ENCODE assay signal across 25 mouse cellular contexts in genomic region chr14:61128961-61129507, GRCm38 (mm10). TPM values are rescaled to one million over a fixed set of nuclear protein-coding genes. Genes with fewer than 3 reads are reported as not detected.
DNase-seq lines count a peak whose midpoint lies in the region; ATAC-seq lines count a peak whose summit lies in the region.
"Had no signal": no experiment of that assay in that cellular context is flagged by ENCODE, and none has a peak within 500 bp of the region (broad histone marks: within the 10 kb centered on the region; RNA-seq: fewer than 3 reads in every experiment).

No protein-coding gene starts in this region.

- H3K4me3 ChIP-seq in limb, embryonic 13.5 days = no peak overlapping the region
- no peak overlapping the region for H3K4me3 ChIP-seq in limb, embryonic 10.5 days
- H3K4me3 ChIP-seq in limb, embryonic 15.5 days = no peak overlapping the region
- H3K4me3 ChIP-seq: embryonic facial prominence, embryonic 13.5 days; erythroblast, embryonic 14.5 days; forebrain, embryonic 12.5 days; forebrain, embryonic 15.5 days; heart, adult 2 months; heart, embryonic 10.5 days; hindbrain, embryonic 12.5 days; hindbrain, embryonic 15.5 days; intestine, embryonic 15.5 days had no signal

- H3K27ac ChIP-seq in limb, embryonic 13.5 days = 0 out of 2 replicates have a peak overlapping the region, but pooled peaks have one; percentile 28
- H3K27ac ChIP-seq in limb, embryonic 10.5 days = no peak overlapping the region
- H3K27ac ChIP-seq in limb, embryonic 15.5 days = 0 out of 2 replicates have a peak overlapping the region, but pooled peaks have one; percentile 38
- H3K27ac ChIP-seq: embryonic facial prominence, embryonic 13.5 days; forebrain, embryonic 12.5 days; forebrain, embryonic 15.5 days; heart, adult 2 months; heart, embryonic 10.5 days; hindbrain, embryonic 12.5 days; hindbrain, embryonic 15.5 days; intestine, embryonic 15.5 days had no signal

- peak; percentile 7 for DNase-seq in gastrocnemius, postnatal 14 days
- no peak for DNase-seq in gastrocnemius, postnatal 36 days
- no peak for DNase-seq in limb, embryonic 10.5 days (ENCODE audit: low spot score)
- DNase-seq in frontal cortex, postnatal 25 days (ENCODE audit: low spot score in 2 of 2) = no peak
- no peak for DNase-seq in left cerebral cortex, postnatal 4 days
- DNase-seq: adrenal gland, adult 2 months; adrenal gland, postnatal 14 days; B cell, adult 2 months; cerebellum, adult 11 months; cerebellum, adult 2 months; cerebellum, adult 9-11 months; cerebellum, postnatal 25 days; gastrocnemius, postnatal 10 days; heart, adult 2 months had no signal

- H3K9ac ChIP-seq in limb, embryonic 13.5 days = no peak overlapping the region
- no peak overlapping the region for H3K9ac ChIP-seq in limb, embryonic 15.5 days
- H3K9ac ChIP-seq: embryonic facial prominence, embryonic 13.5 days; forebrain, embryonic 12.5 days; forebrain, embryonic 15.5 days; hindbrain, embryonic 12.5 days; hindbrain, embryonic 15.5 days; intestine, embryonic 15.5 days had no signal

- no peaks in the 10 kb centered on the region for H3K9me3 ChIP-seq in limb, embryonic 13.5 days
- H3K9me3 ChIP-seq in limb, embryonic 10.5 days (replicated peaks) = no peaks in the 10 kb centered on the region
- H3K9me3 ChIP-seq in limb, embryonic 15.5 days = no peaks in the 10 kb centered on the region
- H3K9me3 ChIP-seq: embryonic facial prominence, embryonic 13.5 days; forebrain, embryonic 12.5 days; forebrain, embryonic 15.5 days; heart, embryonic 10.5 days; hindbrain, embryonic 12.5 days; hindbrain, embryonic 15.5 days; intestine, embryonic 15.5 days had no signal

- no peaks in the 10 kb centered on the region for H3K36me3 ChIP-seq in limb, embryonic 13.5 days
- H3K36me3 ChIP-seq in limb, embryonic 10.5 days = no peaks in the 10 kb centered on the region
- no peaks in the 10 kb centered on the region for H3K36me3 ChIP-seq in limb, embryonic 15.5 days
- H3K36me3 ChIP-seq: embryonic facial prominence, embryonic 13.5 days; forebrain, embryonic 12.5 days; forebrain, embryonic 15.5 days; heart, embryonic 10.5 days; hindbrain, embryonic 12.5 days; hindbrain, embryonic 15.5 days; intestine, embryonic 15.5 days had no signal

- peak; percentile 72 for ATAC-seq in limb, embryonic 13.5 days (ENCODE audit: low FRiP score, low read depth)
- 0 out of 2 replicates have a peak, but pooled peaks have one; percentile 52 for ATAC-seq in limb, embryonic 15.5 days (ENCODE audit: insufficient number of reproducible peaks, low FRiP score, low TSS enrichment, low read depth)
- ATAC-seq: CD4-positive, CD25-positive, alpha-beta regulatory T cell, adult 4 months; forebrain, embryonic 15.5 days; intestine, embryonic 15.5 days had no signal

- no peaks in the 10 kb centered on the region for H3K4me1 ChIP-seq in limb, embryonic 13.5 days
- H3K4me1 ChIP-seq in limb, embryonic 10.5 days = no peaks in the 10 kb centered on the region
- no peaks in the 10 kb centered on the region for H3K4me1 ChIP-seq in limb, embryonic 15.5 days
- H3K4me1 ChIP-seq: embryonic facial prominence, embryonic 13.5 days; forebrain, embryonic 12.5 days; forebrain, embryonic 15.5 days; hindbrain, embryonic 12.5 days; hindbrain, embryonic 15.5 days; intestine, embryonic 15.5 days had no signal

- no peak overlapping the region for H3K4me2 ChIP-seq in limb, embryonic 13.5 days (replicated peaks)
- H3K4me2 ChIP-seq in limb, embryonic 15.5 days = no peak overlapping the region
- H3K4me2 ChIP-seq: embryonic facial prominence, embryonic 13.5 days; forebrain, embryonic 12.5 days; forebrain, embryonic 15.5 days; hindbrain, embryonic 12.5 days; hindbrain, embryonic 15.5 days; intestine, embryonic 15.5 days had no signal

- WGBS in limb, embryonic 13.5 days = 78% methylated on average over 7 of the region's 7 CpGs
- 79% methylated on average over 7 of the region's 7 CpGs for WGBS in limb, embryonic 10.5 days
- WGBS in limb, embryonic 15.5 days = 74% methylated on average over 7 of the region's 7 CpGs

- no peaks in the 10 kb centered on the region for H3K27me3 ChIP-seq in limb, embryonic 13.5 days
- H3K27me3 ChIP-seq in limb, embryonic 10.5 days (ENCODE audit: low read depth, poor library complexity, severe bottlenecking) = no peaks in the 10 kb centered on the region
- H3K27me3 ChIP-seq in limb, embryonic 15.5 days = no peaks in the 10 kb centered on the region
- H3K27me3 ChIP-seq: embryonic facial prominence, embryonic 13.5 days; forebrain, embryonic 12.5 days; forebrain, embryonic 15.5 days; hindbrain, embryonic 12.5 days; hindbrain, embryonic 15.5 days; intestine, embryonic 15.5 days had no signal

- intact Hi-C loops in gastrocnemius, postnatal 14 days (cut with DNase I; ENCODE audit: low total_unique reads) = no loop called here
- intact Hi-C loops in gastrocnemius, postnatal 36 days (cut with DNase I) = loop anchor here (10.0 kb wide), 1 partner anchor 56 kb away; no protein-coding TSS in a partner anchor
- intact Hi-C loops in left cerebral cortex, postnatal 4 days (cut with DNase I) = no loop called here

RNA-seq across cellular contexts. Expression of gene Sacs, which starts 9.2 kb away (rescaled TPM):
- total RNA-seq in gastrocnemius, postnatal 14 days (2021) = 10 to 100 TPM; 22.8 to 31.4 TPM
- total RNA-seq in gastrocnemius, postnatal 36 days (2021) = 10 to 100 TPM; 11.4 to 12.9 TPM
- polyA plus RNA-seq in limb, embryonic 13.5 days (2015; fragmentation: Nextera tagmentation; extraction: Ambion mirVana) = 3.0 and 3.3 TPM in 2 replicates
- 2.1 TPM in 2 replicates for polyA plus RNA-seq in limb, embryonic 10.5 days (2016; fragmentation: Nextera tagmentation; extraction: Ambion mirVana)
- 2.4 and 2.5 TPM in 2 replicates for polyA plus RNA-seq in limb, embryonic 15.5 days (2015; fragmentation: Nextera tagmentation; extraction: Ambion mirVana)
- total RNA-seq in left cerebral cortex, postnatal 4 days (2021) = 10 to 100 TPM; 55.1 to 58.8 TPM
